Mouse (Mus musculus) lung, postnatal 0 days (tissue): ENCODE results near the gene Ralgps2. TPM values are rescaled to one million over a fixed set of nuclear protein-coding genes. Genes with fewer than 3 reads are reported as not detected.

Source experiments
- ATAC-seq: fragments of 200-750 bp; cut with Nextera tagmentation; 2 replicates; pipeline ENCODE4 v1.8.0; 2017; ENCODE audit warnings: moderate library complexity
- DNase-seq: peaks from one replicate; pipeline ENCODE4 v3.0.0-alpha.2; 2016; ENCODE audit warnings: low spot score
- H3K27ac ChIP-seq: fragments of 300-500 bp; sonication (generic); 2 replicates; pipeline ENCODE4 v1.5.1; 2014; ENCODE audit warnings: antibody characterized with exemption, mild to moderate bottlenecking, low read length, mixed read lengths
- H3K27me3 ChIP-seq: fragments of 300-500 bp; sonication (generic); replicated peaks from 2 replicates; pipeline ENCODE4 v1.6.1; 2014; ENCODE audit warnings: low read length, mixed read lengths; ENCODE audit not compliant: insufficient read depth
- H3K36me3 ChIP-seq: fragments of 300-500 bp; sonication (generic); 2 replicates; pipeline ENCODE4 v1.6.1; 2014; ENCODE audit warnings: low read length, mixed read lengths; ENCODE audit not compliant: insufficient read depth
- H3K4me1 ChIP-seq: fragments of 300-500 bp; sonication (generic); 2 replicates; pipeline ENCODE4 v1.6.1; 2014; ENCODE audit warnings: antibody characterized with exemption, low read depth, low read length, mixed read lengths; ENCODE audit not compliant: insufficient read depth
- H3K4me2 ChIP-seq: fragments of 300-500 bp; sonication (generic); replicated peaks from 2 replicates; pipeline ENCODE4 v1.6.1; 2014; ENCODE audit warnings: low read depth, mild to moderate bottlenecking, low read length, moderate library complexity, mixed read lengths
- H3K4me3 ChIP-seq: fragments of 300-500 bp; sonication (generic); 2 replicates; pipeline ENCODE4 v1.5.1; 2014; ENCODE audit warnings: low read depth, low read length
- H3K9ac ChIP-seq: fragments of 300-500 bp; sonication (generic); replicated peaks from 2 replicates; pipeline ENCODE4 v1.6.1; 2014; ENCODE audit warnings: low read depth, mild to moderate bottlenecking
- H3K9me3 ChIP-seq: fragments of 300-500 bp; sonication (generic); 2 replicates; pipeline ENCODE4 v1.6.1; 2016; ENCODE audit warnings: low read length, mixed read lengths
- CTCF ChIP-seq: IDR thresholded peaks from 2 replicates; pipeline ENCODE4 v1.5.1; 2016; ENCODE audit warnings: antibody characterized with exemption, mild to moderate bottlenecking
- EP300 ChIP-seq: IDR thresholded peaks from 2 replicates; pipeline ENCODE4 v1.6.1; 2016; ENCODE audit warnings: antibody characterized with exemption, mild to moderate bottlenecking, control low read depth
- WGBS: fragments of 180-500 bp; shearing (Covaris S2); extraction: QIAGEN DNeasy Blood & Tissue Kit; methylation state at CpG from one replicate; pipeline ENCODE4 v1.1.7; 2014; 5-methylcytosine and 5-hydroxymethylcytosine counted together
- polyA plus RNA-seq: library from polyadenylated mRNA; unstranded; fragments of >200 nt; fragmentation: Nextera tagmentation; extraction: Ambion mirVana; gene quantifications from 2 replicates; pipeline ENCODE4 v1.2.1, GENCODE M21; 2015

The Ralgps2 gene
- polyA plus RNA-seq, 1 experiment from 2014 or later: 38.3 TPM

- no peak overlapping the region for H3K4me3 ChIP-seq
- H3K27ac ChIP-seq: no peak overlapping the region
- H3K4me1 ChIP-seq: peaks cover 6% of the 10 kb centered on the region; the same call in 1 of the 2 replicates
- ATAC-seq (no peak), DNase-seq (no peak)
- no peak overlapping the region for H3K9ac ChIP-seq
- TF ChIP-seq EP300 (no peak), CTCF (no peak)
- H3K27me3 ChIP-seq: no peaks in the 10 kb centered on the region
- WGBS: 59% methylated on average over 9 of the region's 9 CpGs
- no peaks in the 10 kb centered on the region for H3K9me3 ChIP-seq
- no peak overlapping the region for H3K4me2 ChIP-seq
- no peaks in the 10 kb centered on the region for H3K36me3 ChIP-seq
These were observed 42.5 kb upstream of the Ralgps2 start for GRCm38 (mm10) chr1:156981975-156982374.

GRCm38 (mm10) chr1:156979722-156980121 is 40.3 kb upstream of the Ralgps2 start:
- no peak overlapping the region for H3K4me3 ChIP-seq
- H3K4me2 ChIP-seq: no peak overlapping the region
- H3K4me1 ChIP-seq: no peaks in the 10 kb centered on the region
- WGBS: 63% methylated on average over 4 of the region's 4 CpGs
- no peaks in the 10 kb centered on the region for H3K27me3 ChIP-seq
- no peaks in the 10 kb centered on the region for H3K9me3 ChIP-seq
- no peak overlapping the region for H3K27ac ChIP-seq
- DNase-seq: no peak
- ATAC-seq: no peak
- no peaks in the 10 kb centered on the region for H3K36me3 ChIP-seq
- TF ChIP-seq CTCF (no peak), EP300 (no peak)
- H3K9ac ChIP-seq: no peak overlapping the region

- WGBS: 78% methylated on average over 7 of the region's 7 CpGs
- TF ChIP-seq EP300 (no peak), CTCF (no peak)
- Histone ChIP-seq H3K27ac (no peak overlapping the region), H3K9me3 (no peaks in the 10 kb centered on the region), H3K36me3 (no peaks in the 10 kb centered on the region), H3K4me2 (no peak overlapping the region), H3K27me3 (no peaks in the 10 kb centered on the region), H3K4me3 (no peak overlapping the region), H3K9ac (no peak overlapping the region), H3K4me1 (no peaks in the 10 kb centered on the region)
- DNase-seq: no peak
- ATAC-seq: no peak
These were observed 39.2 kb upstream of the Ralgps2 start for GRCm38 (mm10) chr1:156978656-156979055.

- Histone ChIP-seq H3K9ac (no peak overlapping the region), H3K27me3 (no peaks in the 10 kb centered on the region), H3K4me1 (no peaks in the 10 kb centered on the region), H3K9me3 (no peaks in the 10 kb centered on the region), H3K27ac (no peak overlapping the region), H3K4me3 (no peak overlapping the region), H3K36me3 (no peaks in the 10 kb centered on the region), H3K4me2 (no peak overlapping the region)
- ATAC-seq (no peak), DNase-seq (no peak)
- 76% methylated on average over 6 of the region's 6 CpGs for WGBS
- TF ChIP-seq EP300 (no peak), CTCF (no peak)
These were observed 34.4 kb upstream of the Ralgps2 start for GRCm38 (mm10) chr1:156973857-156974256.

GRCm38 (mm10) chr1:156972391-156972790 is 33.0 kb upstream of the Ralgps2 start:
- WGBS: 80% methylated on average over 4 of the region's 4 CpGs
- DNase-seq (no peak), ATAC-seq (no peak)

GRCm38 (mm10) chr1:156971206-156971811 is 31.9 kb upstream of the Ralgps2 start:
- 69% methylated on average over 7 of the region's 7 CpGs for WGBS
- Histone ChIP-seq H3K27ac (no peak overlapping the region), H3K4me2 (no peak overlapping the region), H3K36me3 (no peaks in the 10 kb centered on the region), H3K9me3 (no peaks in the 10 kb centered on the region), H3K27me3 (no peaks in the 10 kb centered on the region), H3K9ac (no peak overlapping the region), H3K4me1 (no peaks in the 10 kb centered on the region), H3K4me3 (no peak overlapping the region)
- no peak for ATAC-seq
- no peak for TF ChIP-seq CTCF
- TF ChIP-seq EP300: no peak
- DNase-seq: no peak

More at GRCm38 (mm10) chr1:156972391-156972790, 33.0 kb upstream of the Ralgps2 start:
- Histone ChIP-seq H3K4me3 (no peak overlapping the region), H3K27me3 (no peaks in the 10 kb centered on the region), H3K4me1 (no peaks in the 10 kb centered on the region), H3K9ac (no peak overlapping the region), H3K36me3 (no peaks in the 10 kb centered on the region), H3K9me3 (no peaks in the 10 kb centered on the region), H3K4me2 (no peak overlapping the region), H3K27ac (no peak overlapping the region)
- TF ChIP-seq EP300 (no peak), CTCF (no peak)

GRCm38 (mm10) chr1:156970641-156971040 is 31.2 kb upstream of the Ralgps2 start:
- 36% methylated on average over 6 of the region's 6 CpGs for WGBS
- no peak overlapping the region for H3K27ac ChIP-seq
- H3K36me3 ChIP-seq: no peaks in the 10 kb centered on the region
- H3K9me3 ChIP-seq: no peaks in the 10 kb centered on the region
- no peak overlapping the region for H3K9ac ChIP-seq
- no peaks in the 10 kb centered on the region for H3K27me3 ChIP-seq
- TF ChIP-seq EP300 (no peak), CTCF (no peak)
- H3K4me2 ChIP-seq: no peak overlapping the region
- no peaks in the 10 kb centered on the region for H3K4me1 ChIP-seq
- ATAC-seq (no peak), DNase-seq (no peak)
- H3K4me3 ChIP-seq: no peak overlapping the region
